Mouse (Mus musculus): ENCODE data around the gene Exosc8. TPM values are rescaled to one million over a fixed set of nuclear protein-coding genes. Genes with fewer than 3 reads are reported as not detected.
"Not testable (repeated sequence)": the region's sequence is repeated elsewhere in the genome, so short reads cannot be mapped to it uniquely, and the experiment has no call there.

The Exosc8 gene
- total RNA-seq, 2 experiments from 2014 or later, result 24.7 to 28.0 TPM

GRCm38 (mm10) chr3:54736101-54736927, 1.1 kb upstream of the Exosc8 start:
- DNase-seq (ENCODE audit: low spot score in 2 of 2), result peak; percentile 22 to 24

GRCm38 (mm10) chr3:54734411-54735246, 564 bp downstream of the Exosc8 start:
- DNase-seq (ENCODE audit: low spot score in 2 of 2), result peak; percentile 89 to 91

GRCm38 (mm10) chr3:54732371-54732770, 2.8 kb downstream of the Exosc8 start:
- DNase-seq (ENCODE audit: low spot score in 2 of 2), result no peak

- no peak for DNase-seq (ENCODE audit: low spot score in 2 of 2)
These were observed 3.5 kb downstream of the Exosc8 start for GRCm38 (mm10) chr3:54731626-54732150.

GRCm38 (mm10) chr3:54728100-54728499, 7.1 kb downstream of the Exosc8 start:
- no peak for DNase-seq (ENCODE audit: low spot score in 2 of 2)

GRCm38 (mm10) chr3:54727588-54727987, 7.6 kb downstream of the Exosc8 start:
- DNase-seq (ENCODE audit: low spot score in 2 of 2), result no peak

GRCm38 (mm10) chr3:54725344-54725743, 9.8 kb downstream of the Exosc8 start:
- no peak for DNase-seq (ENCODE audit: low spot score in 2 of 2)

- DNase-seq (ENCODE audit: low spot score in 2 of 2), result no peak
These were observed 11.3 kb downstream of the Exosc8 start for GRCm38 (mm10) chr3:54723741-54724500.

GRCm38 (mm10) chr3:54718947-54719346, 16.2 kb downstream of the Exosc8 start:
- DNase-seq (ENCODE audit: low spot score in 2 of 2), result no peak

GRCm38 (mm10) chr3:54717348-54717747, 17.8 kb downstream of the Exosc8 start:
- DNase-seq (ENCODE audit: low spot score in 2 of 2), result no peak

GRCm38 (mm10) chr3:54715461-54715860, 19.7 kb downstream of the Exosc8 start:
- no peak for DNase-seq (ENCODE audit: low spot score in 2 of 2)

GRCm38 (mm10) chr3:54714253-54714652, 20.9 kb downstream of the Exosc8 start, which contains the start of gene Gm21958:
TSS of gene Gm21958 (minus strand) at chr3:54714353.
- DNase-seq (ENCODE audit: low spot score in 2 of 2), result no peak

GRCm38 (mm10) chr3:54708972-54709371, 26.2 kb downstream of the Exosc8 start:
- no peak for DNase-seq (ENCODE audit: low spot score in 2 of 2)

GRCm38 (mm10) chr3:54704106-54704505, 31.1 kb downstream of the Exosc8 start:
- not testable (repeated sequence) for DNase-seq (ENCODE audit: low spot score in 2 of 2)

GRCm38 (mm10) chr3:54699759-54700301, 35.4 kb downstream of the Exosc8 start:
- DNase-seq (ENCODE audit: low spot score in 2 of 2), result no peak

GRCm38 (mm10) chr3:54693056-54693415, 42.2 kb downstream of the Exosc8 start:
- DNase-seq (ENCODE audit: low spot score in 2 of 2), result no peak

GRCm38 (mm10) chr3:54692202-54693055, 42.8 kb downstream of the Exosc8 start, which contains the start of gene Supt20:
TSS of gene Supt20 (plus strand) at chr3:54692807.
- peak; percentile 87 to 93 for DNase-seq (ENCODE audit: low spot score in 2 of 2)

- peak in 1 of 2 experiments; percentile 36 for DNase-seq (ENCODE audit: low spot score in 2 of 2)
These were observed 46.1 kb downstream of the Exosc8 start for GRCm38 (mm10) chr3:54689091-54689490.

GRCm38 (mm10) chr3:54687245-54687644, 47.9 kb downstream of the Exosc8 start:
- DNase-seq (ENCODE audit: low spot score in 2 of 2), result no peak

GRCm38 (mm10) chr3:54685202-54685601, 50.0 kb downstream of the Exosc8 start:
- DNase-seq (ENCODE audit: low spot score in 2 of 2), result no peak

Measured in layer of hippocampus, postnatal 14 days (tissue).